Mouse (Mus musculus) testis, adult 2 months (tissue): ENCODE measurements at regions not wholly inside any gene's neighbourhood (a gene's known extent, or its start where the extent isn't known, plus 50 kb on each side); places are given as distances from the start of the nearest gene placed in this dataset.

Experiments
- H3K27ac ChIP-seq: fragments of 200-500 bp; 2 replicates; pipeline ENCODE4 v1.5.1; 2012; ENCODE audit warnings: low read depth, low read length; ENCODE audit not compliant: control insufficient read depth, insufficient read depth
- H3K27me3 ChIP-seq: fragments of 200-500 bp; 2 replicates; pipeline ENCODE4 v1.6.1; 2012; ENCODE audit warnings: mild to moderate bottlenecking, low read length, moderate library complexity; ENCODE audit not compliant: control insufficient read depth, insufficient read depth
- H3K36me3 ChIP-seq: fragments of 200-500 bp; 2 replicates; pipeline ENCODE4 v1.6.1; 2012; ENCODE audit warnings: mild to moderate bottlenecking, low read length; ENCODE audit not compliant: control insufficient read depth, insufficient read depth
- H3K4me1 ChIP-seq: fragments of 200-500 bp; 2 replicates; pipeline ENCODE4 v1.6.1; 2012; ENCODE audit warnings: low read length; ENCODE audit not compliant: control insufficient read depth, insufficient read depth
- H3K4me3 ChIP-seq: fragments of 200-500 bp; 2 replicates; pipeline ENCODE4 v1.5.1; 2012; ENCODE audit warnings: low read depth, mild to moderate bottlenecking, low read length, moderate library complexity, mixed read lengths; ENCODE audit not compliant: control insufficient read depth
- CTCF ChIP-seq: fragments of 200-500 bp; IDR thresholded peaks from 2 replicates; pipeline ENCODE4 v1.5.1; 2012; ENCODE audit warnings: low read depth, mild to moderate bottlenecking, inconsistent platforms, low read length, moderate library complexity; ENCODE audit not compliant: control insufficient read depth, insufficient read depth, insufficient replicate concordance
- POLR2A ChIP-seq: fragments of 200-500 bp; IDR thresholded peaks from 2 replicates; pipeline ENCODE4 v1.6.1; 2012; ENCODE audit warnings: low read depth, mild to moderate bottlenecking, inconsistent platforms, low read length, moderate library complexity; ENCODE audit not compliant: control insufficient read depth

GRCm38 (mm10) chr2:44475456-44475855 lies 452.0 kb downstream of the Gtdc1 start:
- TF ChIP-seq CTCF, result no peak
- TF ChIP-seq POLR2A, result no peak
- Histone ChIP-seq H3K4me3 (no peak overlapping the region), H3K27me3 (no peaks in the 10 kb centered on the region), H3K27ac (no peak overlapping the region), H3K36me3 (no peaks in the 10 kb centered on the region), H3K4me1 (no peaks in the 10 kb centered on the region)

- Histone ChIP-seq H3K27ac (no peak overlapping the region), H3K27me3 (no peaks in the 10 kb centered on the region), H3K4me3 (peak overlapping the region; percentile 10; the same call in 1 of the 2 replicates), H3K4me1 (no peaks in the 10 kb centered on the region), H3K36me3 (no peaks in the 10 kb centered on the region)
- TF ChIP-seq CTCF (no peak), POLR2A (no peak)
Observed at GRCm38 (mm10) chr2:44474653-44475052, 452.8 kb downstream of the Gtdc1 start.

GRCm38 (mm10) chr2:44471381-44471780 lies 456.1 kb downstream of the Gtdc1 start:
- Histone ChIP-seq H3K4me1 (no peaks in the 10 kb centered on the region), H3K4me3 (no peak overlapping the region), H3K27ac (no peak overlapping the region), H3K27me3 (no peaks in the 10 kb centered on the region), H3K36me3 (no peaks in the 10 kb centered on the region)
- TF ChIP-seq POLR2A, result no peak
- no peak for TF ChIP-seq CTCF

GRCm38 (mm10) chr2:44470953-44471352 lies 456.5 kb downstream of the Gtdc1 start:
- Histone ChIP-seq H3K4me3 (no peak overlapping the region), H3K27me3 (no peaks in the 10 kb centered on the region), H3K36me3 (no peaks in the 10 kb centered on the region), H3K4me1 (no peaks in the 10 kb centered on the region), H3K27ac (no peak overlapping the region)
- TF ChIP-seq POLR2A (no peak), CTCF (no peak)

- no peak for TF ChIP-seq POLR2A
- TF ChIP-seq CTCF, result no peak
- H3K36me3 ChIP-seq, result no peaks in the 10 kb centered on the region
- no peak overlapping the region for H3K4me3 ChIP-seq
- H3K27ac ChIP-seq, result no peak overlapping the region
- H3K4me1 ChIP-seq, result no peaks in the 10 kb centered on the region
- H3K27me3 ChIP-seq, result no peaks in the 10 kb centered on the region
Observed at GRCm38 (mm10) chr2:44464631-44465030, 462.8 kb downstream of the Gtdc1 start.

- TF ChIP-seq POLR2A, result no peak
- no peak for TF ChIP-seq CTCF
- Histone ChIP-seq H3K27me3 (no peaks in the 10 kb centered on the region), H3K4me3 (no peak overlapping the region), H3K27ac (no peak overlapping the region), H3K36me3 (no peaks in the 10 kb centered on the region), H3K4me1 (no peaks in the 10 kb centered on the region)
Observed at GRCm38 (mm10) chr2:44462619-44463329, 464.7 kb downstream of the Gtdc1 start.

- no peak for TF ChIP-seq POLR2A
- no peak for TF ChIP-seq CTCF
- H3K4me1 ChIP-seq, result no peaks in the 10 kb centered on the region
- H3K27me3 ChIP-seq, result no peaks in the 10 kb centered on the region
- no peak overlapping the region for H3K4me3 ChIP-seq
- H3K27ac ChIP-seq, result no peak overlapping the region
- no peaks in the 10 kb centered on the region for H3K36me3 ChIP-seq
Observed at GRCm38 (mm10) chr2:44461289-44462250, 465.9 kb downstream of the Gtdc1 start.
